Mouse (Mus musculus) bone marrow macrophage, adult 2 months (primary cell): ENCODE data around the gene Tfpi. TPM values are rescaled to one million over a fixed set of nuclear protein-coding genes. Genes with fewer than 3 reads are reported as not detected.

ENCODE experiments used
- H3K27ac ChIP-seq: 2 replicates; pipeline ENCODE4 v1.5.1; 2012; ENCODE audit warnings: low read depth, low read length; ENCODE audit not compliant: insufficient read depth
- H3K4me1 ChIP-seq: 2 replicates; pipeline ENCODE4 v1.6.1; 2012; ENCODE audit warnings: low read length; ENCODE audit not compliant: control insufficient read depth, insufficient read depth
- H3K4me3 ChIP-seq: 2 replicates; pipeline ENCODE4 v1.5.1; 2012; ENCODE audit warnings: mild to moderate bottlenecking, low read length, moderate library complexity; ENCODE audit not compliant: insufficient read depth
- CTCF ChIP-seq: IDR thresholded peaks from 2 replicates; pipeline ENCODE4 v1.5.1; 2012; ENCODE audit warnings: low read depth, mild to moderate bottlenecking, low read length, moderate library complexity
- POLR2A ChIP-seq: IDR thresholded peaks from 2 replicates; pipeline ENCODE4 v1.6.1; 2012; ENCODE audit warnings: mild to moderate bottlenecking, low read depth, low read length, borderline replicate concordance
- polyA plus RNA-seq: library from polyadenylated mRNA; stranded (reverse); fragments of >200 nt; gene quantifications from 2 replicates; pipeline ENCODE4 v1.2.4, GENCODE M21; 2012; ENCODE audit not compliant: missing spikeins, insufficient read depth, insufficient read length

The Tfpi gene
- polyA plus RNA-seq, 1 experiment, result 25.5 TPM

DNA sequence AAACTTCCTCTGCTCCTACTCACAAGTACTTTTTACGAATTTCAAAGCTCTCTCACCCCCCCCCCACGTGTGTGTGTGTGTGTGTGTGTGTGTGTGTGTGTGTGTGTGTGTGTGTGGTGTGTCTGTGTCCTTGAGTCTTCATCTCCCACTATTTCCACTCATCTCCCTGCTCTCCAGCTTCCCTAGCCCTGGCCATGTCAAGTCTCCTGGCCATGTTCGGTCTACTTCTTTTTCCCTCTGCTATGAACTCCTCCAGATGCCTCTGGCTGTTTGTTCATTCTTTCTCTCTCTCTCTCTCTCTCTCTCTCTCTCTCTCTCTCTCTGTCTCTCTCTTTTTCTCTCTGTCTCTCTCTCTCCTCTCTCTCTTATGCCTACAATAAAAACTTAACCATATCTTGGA lies 444 bp downstream of the Tfpi start:
- Histone ChIP-seq H3K27ac (no peak overlapping the region), H3K4me1 (no peaks in the 10 kb centered on the region), H3K4me3 (no peak overlapping the region)
- TF ChIP-seq CTCF, result no peak

DNA sequence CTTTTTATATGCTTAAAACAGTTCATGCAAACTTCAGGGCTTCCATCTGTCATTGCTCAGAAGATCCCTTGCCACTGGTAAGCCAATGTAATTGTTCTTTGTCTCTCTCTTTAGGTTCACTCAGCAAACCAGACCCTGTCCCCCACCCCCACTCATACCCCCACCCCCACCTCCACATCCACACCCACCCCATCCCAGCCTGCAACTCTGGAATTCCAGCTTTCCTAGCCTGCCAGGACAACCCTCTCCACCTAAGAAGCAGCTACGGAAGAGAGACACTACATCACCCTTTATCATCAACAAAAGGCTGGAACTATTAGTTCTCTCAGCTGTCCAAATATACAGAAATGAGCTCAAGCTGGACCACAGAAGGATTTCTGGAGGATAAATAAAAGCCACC lies 974 bp downstream of the Tfpi start:
- no peak overlapping the region for H3K4me3 ChIP-seq
- TF ChIP-seq CTCF, result no peak
- TF ChIP-seq POLR2A, result no peak

DNA sequence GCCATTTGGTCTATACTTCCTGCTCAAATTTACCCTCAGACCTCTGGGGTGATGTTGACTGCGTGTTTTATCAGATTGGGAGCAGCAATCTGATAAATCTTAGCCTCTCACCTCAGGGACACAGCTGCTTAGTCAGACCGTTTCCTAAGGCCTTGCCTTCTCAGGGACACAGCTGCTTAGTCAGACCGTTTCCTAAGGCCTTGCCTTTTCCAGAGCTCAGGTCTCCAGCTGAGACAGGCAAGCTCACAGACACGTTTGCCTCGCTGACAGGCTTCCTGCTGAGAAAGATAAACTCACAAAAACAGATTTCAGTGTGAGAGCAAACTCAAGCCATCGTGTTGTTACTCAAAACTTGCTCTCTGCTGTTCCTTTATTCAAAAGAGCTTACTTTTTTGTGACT lies 1.9 kb downstream of the Tfpi start:
- TF ChIP-seq CTCF (no peak), POLR2A (no peak)
- H3K4me1 ChIP-seq, result no peaks in the 10 kb centered on the region
- no peak overlapping the region for H3K4me3 ChIP-seq
- no peak overlapping the region for H3K27ac ChIP-seq

More for the DNA sequence above, 974 bp downstream of the Tfpi start:
- Histone ChIP-seq H3K4me1 (no peaks in the 10 kb centered on the region), H3K27ac (no peak overlapping the region)

DNA sequence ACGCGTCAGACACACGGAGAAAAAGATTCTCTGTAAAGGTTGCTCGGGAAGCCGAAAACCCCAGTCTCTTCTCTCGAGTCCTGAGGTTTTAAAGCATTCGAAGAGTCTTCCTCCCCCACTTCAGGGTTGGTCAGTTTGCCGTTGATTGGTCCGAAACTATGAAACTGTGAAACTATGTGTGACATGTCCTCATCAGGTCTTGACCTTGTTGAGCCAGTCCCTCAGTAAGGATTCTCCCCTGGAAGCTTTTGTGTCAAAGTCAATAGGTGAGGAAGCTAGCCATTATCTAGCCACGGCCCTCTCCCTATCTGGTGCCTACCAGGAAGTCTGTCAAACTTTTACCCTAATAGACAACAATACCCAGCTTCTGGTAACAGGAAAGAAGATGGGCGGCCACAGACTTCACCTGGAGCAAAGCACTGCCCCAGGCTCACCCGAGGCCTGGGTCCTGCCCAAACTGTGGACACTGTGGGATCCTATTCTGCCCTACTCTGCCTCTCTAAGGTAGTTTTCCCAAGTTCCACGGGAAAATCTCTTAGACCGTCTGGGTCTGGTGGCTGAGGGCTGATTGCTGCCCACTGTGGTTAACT lies 2.5 kb downstream of the Tfpi start:
- Histone ChIP-seq H3K4me3 (no peak overlapping the region), H3K4me1 (no peaks in the 10 kb centered on the region), H3K27ac (no peak overlapping the region)
- TF ChIP-seq CTCF (no peak), POLR2A (no peak)

DNA sequence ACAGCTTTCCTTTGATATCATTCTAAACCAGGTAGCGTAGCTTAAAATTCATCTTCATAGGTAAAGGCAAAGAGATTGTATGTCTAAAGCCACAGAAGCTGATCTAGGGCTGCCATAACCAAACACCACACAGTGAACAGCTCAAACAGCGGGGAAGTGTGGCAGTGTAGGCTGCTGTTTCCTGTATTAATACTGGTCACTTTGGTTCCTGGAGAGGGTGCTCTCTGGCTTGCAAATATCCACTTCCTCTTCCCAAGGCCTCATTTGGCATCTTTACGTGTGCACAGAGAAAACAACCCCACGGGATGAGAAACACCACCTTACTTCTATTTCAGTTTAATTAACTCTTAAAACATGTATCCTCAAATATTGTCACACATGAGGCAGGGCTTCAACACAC lies 9.2 kb downstream of the Tfpi start:
- TF ChIP-seq CTCF, result no peak
- no peak for TF ChIP-seq POLR2A
- H3K4me1 ChIP-seq, result no peaks in the 10 kb centered on the region; the same call in 1 of the 2 replicates
- H3K4me3 ChIP-seq, result no peak overlapping the region
- H3K27ac ChIP-seq, result no peak overlapping the region

DNA sequence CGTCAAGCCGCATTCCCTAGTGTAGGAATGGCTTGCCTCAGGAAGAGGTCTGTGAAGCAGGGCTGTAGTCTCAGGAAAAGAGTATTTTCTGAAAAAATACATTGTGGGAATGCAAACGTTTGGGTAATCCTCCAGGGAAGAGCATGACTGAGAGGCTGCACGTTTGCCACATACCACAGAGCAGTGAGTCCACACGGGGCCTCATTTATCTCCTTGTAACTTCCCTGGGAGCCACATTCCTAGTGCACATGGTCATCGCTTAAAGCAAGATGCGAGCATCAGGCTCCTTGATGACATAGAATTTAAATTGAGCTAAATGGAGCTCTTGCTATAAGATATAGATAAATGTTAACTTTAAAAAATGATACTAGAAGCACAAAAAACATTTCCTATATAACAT lies 11.6 kb downstream of the Tfpi start:
- H3K4me1 ChIP-seq, result no peaks in the 10 kb centered on the region; the same call in 1 of the 2 replicates
- no peak overlapping the region for H3K4me3 ChIP-seq
- no peak for TF ChIP-seq POLR2A
- no peak for TF ChIP-seq CTCF
- H3K27ac ChIP-seq, result no peak overlapping the region

DNA sequence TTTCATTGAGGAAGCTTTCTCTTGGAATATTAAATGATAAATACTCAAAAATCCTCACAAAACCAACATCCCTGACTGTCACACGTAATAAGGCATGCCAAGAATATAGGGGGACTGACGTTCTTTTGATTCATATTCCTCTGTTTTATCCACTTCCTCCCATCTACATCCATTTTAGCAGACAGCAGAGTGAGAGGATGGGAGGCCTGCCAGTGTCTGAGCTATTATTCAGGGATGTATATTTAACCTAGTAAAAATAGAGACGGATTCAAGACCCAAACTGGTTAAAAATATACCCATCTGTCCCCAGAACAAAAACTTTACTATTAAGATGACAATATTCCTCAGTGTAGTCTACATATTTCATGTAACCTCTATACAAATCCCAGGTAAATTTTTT lies 14.2 kb downstream of the Tfpi start:
- Histone ChIP-seq H3K4me1 (peaks cover 4% of the 10 kb centered on the region), H3K27ac (no peak overlapping the region), H3K4me3 (no peak overlapping the region)
- TF ChIP-seq POLR2A (no peak), CTCF (no peak)

DNA sequence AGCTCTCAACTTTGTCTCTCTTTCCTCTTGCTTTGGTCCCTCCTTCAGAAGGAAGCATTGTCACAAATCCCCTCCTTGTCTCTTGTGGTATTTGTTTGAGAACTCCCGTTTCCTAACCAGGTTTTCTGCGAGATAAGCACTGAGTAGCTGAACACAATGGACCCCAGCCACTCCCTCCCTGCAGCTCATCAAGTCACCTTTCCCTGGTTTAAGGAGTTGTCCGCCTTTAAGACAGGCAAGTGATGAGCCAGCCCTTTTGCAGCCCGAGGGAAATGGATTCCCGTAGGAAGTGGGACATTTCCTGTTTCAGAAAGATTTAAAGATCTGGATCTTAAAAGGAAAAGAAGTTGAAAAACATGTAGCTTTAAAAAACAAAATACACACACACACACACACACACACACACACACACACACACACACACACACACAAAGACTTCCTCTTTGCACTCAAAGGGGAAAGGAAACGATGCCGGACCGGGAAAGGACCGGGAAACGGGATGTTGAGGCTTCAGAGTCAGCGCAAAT lies 16.9 kb downstream of the Tfpi start:
- TF ChIP-seq POLR2A (no peak), CTCF (no peak)
- Histone ChIP-seq H3K4me1 (peaks cover 4% of the 10 kb centered on the region), H3K4me3 (peak overlapping the region; percentile 14; the same call in 1 of the 2 replicates), H3K27ac (no peak overlapping the region)

DNA sequence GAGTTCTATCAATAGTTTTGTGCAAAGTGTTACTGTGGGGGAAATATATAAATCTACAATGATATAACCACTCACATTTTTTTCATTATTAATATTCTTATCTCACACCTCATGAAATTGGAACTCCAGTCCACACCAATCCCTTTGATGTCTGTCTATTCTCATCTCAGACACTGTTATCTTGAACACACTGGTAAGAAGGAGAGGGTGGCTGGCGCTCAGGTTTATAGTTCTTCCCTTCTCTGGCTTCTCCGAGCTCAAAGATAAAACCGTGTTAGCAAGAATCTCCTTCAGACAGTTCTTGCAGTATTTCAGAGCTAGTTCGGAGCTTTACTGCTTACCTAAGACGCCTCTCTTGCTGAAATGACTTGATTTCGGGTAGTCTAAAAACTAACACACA lies 19.4 kb downstream of the Tfpi start:
- H3K4me3 ChIP-seq, result no peak overlapping the region
- H3K4me1 ChIP-seq, result peaks cover 4% of the 10 kb centered on the region
- TF ChIP-seq CTCF, result no peak
- no peak for TF ChIP-seq POLR2A
- no peak overlapping the region for H3K27ac ChIP-seq

DNA sequence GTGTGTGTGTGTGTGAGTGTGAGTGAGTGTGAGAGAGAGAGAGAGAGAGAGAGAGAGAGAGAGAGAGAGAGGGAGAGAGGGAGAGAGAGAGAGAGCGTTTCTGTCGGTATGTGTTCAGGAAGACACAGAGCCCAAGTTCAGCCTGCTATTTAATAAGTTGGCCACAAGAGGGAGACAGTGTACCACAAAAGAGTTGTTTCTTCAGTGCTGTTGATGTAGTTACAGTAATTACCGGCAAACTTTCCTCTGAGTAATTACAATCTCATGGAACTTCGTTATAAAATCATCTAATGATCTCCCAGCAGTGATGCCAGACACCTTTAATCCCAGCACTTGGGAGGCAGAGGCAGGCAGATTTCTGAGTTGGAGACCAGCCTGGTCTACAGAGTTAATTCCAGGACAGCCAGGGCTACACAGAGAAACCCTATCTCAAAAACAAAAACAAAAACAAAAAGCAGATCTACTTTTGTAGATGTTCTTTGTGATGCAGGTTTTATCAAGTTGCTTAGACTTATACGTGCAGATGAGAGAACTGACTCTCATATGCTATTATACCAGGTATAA lies 21.3 kb downstream of the Tfpi start:
- no peak overlapping the region for H3K4me3 ChIP-seq
- no peak overlapping the region for H3K27ac ChIP-seq
- peaks cover 4% of the 10 kb centered on the region for H3K4me1 ChIP-seq
- no peak for TF ChIP-seq POLR2A
- TF ChIP-seq CTCF, result no peak
